Mouse (Mus musculus) CH12.LX (cell line): Measurements from ENCODE around the gene Rhbdl2.

Experiments used
- EP300 ChIP-seq: IDR thresholded peaks from 2 replicates; pipeline ENCODE4 v1.6.1; 2011; ENCODE audit warnings: low read length, improper control_type of control experiment
- MAX ChIP-seq: IDR thresholded peaks from 2 replicates; pipeline ENCODE4 v1.6.1; 2011; ENCODE audit warnings: low read length, improper control_type of control experiment
- POLR2A ChIP-seq: IDR thresholded peaks from 2 replicates; pipeline ENCODE4 v1.6.1; 2011; ENCODE audit warnings: low read depth, mild to moderate bottlenecking, improper control_type of control experiment, low read length

- no peak for TF ChIP-seq POLR2A
- TF ChIP-seq EP300: no peak
- no peak for TF ChIP-seq MAX
Measured at GRCm38 (mm10) chr4:123860621-123861020, 72.9 kb downstream of the Rhbdl2 start.
